Mouse (Mus musculus) c-Kit-positive CD71-negative TER-119-negative erythroid progenitor cells, embryonic 14.5 days (primary cell): Measurements from ENCODE around the gene Pan3.
"Not testable (repeated sequence)": the region's sequence is repeated elsewhere in the genome, so short reads cannot be mapped to it uniquely, and the experiment has no call there.

Experiments used
- DNase-seq: peaks from one replicate; pipeline ENCODE4 v3.0.0-alpha.2; 2013; ENCODE audit warnings: low read depth

The Pan3 gene

DNA sequence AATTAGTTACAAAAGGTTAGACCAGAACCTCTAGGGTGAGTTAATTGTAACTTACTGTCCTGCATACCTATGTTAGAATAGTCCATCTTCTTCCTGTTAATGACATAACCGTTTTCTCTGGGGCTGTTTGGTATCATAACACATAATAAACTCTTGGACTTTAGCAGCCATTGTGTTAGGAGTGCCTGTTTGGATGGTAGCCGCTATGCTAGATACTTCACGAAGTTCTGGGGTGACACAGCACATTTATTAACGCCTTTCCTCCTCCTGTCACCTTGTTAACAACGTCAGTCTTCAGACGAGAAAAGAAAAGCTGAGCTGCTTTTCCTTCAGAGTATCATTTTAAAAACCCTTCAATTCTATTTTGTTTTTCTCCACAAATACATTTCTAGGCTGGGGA is 59.3 kb downstream of the Pan3 start:
- no peak for DNase-seq

DNA sequence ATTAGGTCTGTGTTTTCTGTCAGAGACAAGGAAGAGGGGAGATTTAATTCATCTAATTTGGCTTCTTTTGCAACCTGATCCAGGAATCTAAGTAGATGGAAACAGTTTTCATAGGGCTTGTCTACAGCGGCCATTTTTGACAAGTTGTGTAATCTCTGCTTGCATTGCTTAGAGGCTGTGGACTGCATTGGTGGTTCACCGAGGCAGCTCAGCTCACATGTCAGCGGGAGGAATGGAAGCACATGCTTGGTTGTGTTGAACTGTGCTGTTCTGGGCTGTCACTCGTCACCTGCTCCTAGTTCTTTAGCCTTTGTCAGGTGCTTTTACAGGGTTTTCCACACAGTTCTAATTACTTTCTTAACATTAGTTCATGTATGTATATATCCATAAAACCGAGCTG is 60.9 kb downstream of the Pan3 start:
- no peak for DNase-seq

DNA sequence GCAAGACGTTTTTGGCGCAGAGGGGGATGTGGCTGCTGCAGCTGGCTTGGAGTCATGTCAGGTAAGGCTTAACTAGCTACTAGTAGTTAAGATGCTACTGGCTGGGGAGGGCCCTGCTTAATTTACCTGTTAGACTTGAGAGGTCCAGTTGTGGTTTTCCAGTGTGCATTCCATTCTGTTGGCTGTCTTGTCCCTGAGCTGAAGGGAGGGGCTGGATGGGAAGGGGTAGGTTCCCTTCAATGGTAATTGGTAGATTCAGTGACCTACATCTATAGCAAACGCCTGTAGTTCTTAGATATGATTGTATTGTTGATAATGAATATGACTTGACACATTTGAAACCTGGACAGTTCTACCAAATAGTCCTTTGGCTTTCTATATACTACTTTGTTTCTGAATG is 62.5 kb downstream of the Pan3 start:
- no peak for DNase-seq

DNA sequence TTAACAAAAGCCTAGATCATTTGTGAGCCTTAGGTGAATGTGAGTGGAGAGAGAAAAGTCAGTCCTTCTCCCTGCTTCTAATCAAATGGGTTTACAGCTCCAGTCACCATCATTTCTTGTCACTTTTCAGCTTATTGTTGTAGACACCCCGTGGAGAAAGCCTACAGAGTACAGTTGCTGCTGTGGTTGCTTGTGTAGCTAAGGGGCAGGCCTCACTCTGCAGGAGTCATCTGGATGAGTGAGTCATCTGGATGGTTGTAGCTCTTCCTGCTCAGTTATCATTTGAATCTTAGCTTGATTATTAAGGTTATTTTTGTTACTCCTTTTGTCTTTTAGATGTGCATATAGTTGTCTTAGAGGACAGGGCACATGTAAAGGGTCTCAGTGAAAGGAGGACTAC is 63.2 kb downstream of the Pan3 start:
- DNase-seq = peak; percentile 24

GRCm38 (mm10) chr5:147493685-147494084 is 63.7 kb downstream of the Pan3 start:
- no peak for DNase-seq

DNA sequence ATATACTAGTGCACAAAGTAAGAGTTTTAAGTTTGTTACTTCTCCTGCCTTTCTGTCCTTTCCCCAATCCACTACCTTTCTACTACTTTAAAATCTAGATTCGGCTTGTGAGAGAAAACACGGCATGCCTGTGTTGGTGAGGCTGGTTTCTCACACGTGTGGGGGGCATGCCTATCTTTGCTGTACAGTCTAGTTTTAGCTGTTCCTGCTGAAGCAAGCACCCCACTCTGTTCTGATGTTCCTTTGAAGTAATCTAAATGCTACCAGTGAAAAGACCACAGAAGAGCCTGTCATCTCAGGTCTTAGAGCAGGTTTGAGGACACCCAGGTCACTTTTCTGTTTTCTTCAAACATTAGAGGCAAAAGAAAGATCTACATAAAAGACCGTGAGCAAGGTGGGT is 64.4 kb downstream of the Pan3 start:
- DNase-seq = no peak

DNA sequence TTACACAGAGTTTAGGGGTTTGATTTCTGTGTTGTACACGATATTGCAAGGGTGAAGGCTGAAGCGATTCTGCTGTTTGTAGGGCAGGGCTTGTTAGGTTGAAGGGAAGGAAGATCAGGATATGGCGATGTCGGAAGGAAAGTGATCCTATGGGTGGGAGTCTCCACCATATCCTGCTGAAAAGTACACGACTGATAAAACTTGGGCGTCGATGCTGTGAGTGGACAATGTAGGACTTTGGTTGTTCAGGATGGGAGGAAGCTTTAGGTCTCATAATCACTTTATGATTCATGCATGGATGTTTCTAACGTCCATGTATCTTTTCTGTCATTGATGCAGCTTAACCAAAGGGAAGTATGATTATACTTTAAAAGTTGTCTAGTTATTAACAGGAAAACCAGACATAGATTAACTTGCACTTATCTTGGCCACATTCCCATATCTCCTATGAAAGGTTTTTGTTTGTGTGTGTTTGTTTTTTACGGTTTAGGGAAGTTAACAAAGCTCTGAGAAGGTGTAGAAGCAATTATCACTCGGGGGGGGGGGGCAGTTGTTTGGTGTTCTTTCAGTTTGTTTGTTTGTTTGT is 64.9 kb downstream of the Pan3 start:
- no peak for DNase-seq

DNA sequence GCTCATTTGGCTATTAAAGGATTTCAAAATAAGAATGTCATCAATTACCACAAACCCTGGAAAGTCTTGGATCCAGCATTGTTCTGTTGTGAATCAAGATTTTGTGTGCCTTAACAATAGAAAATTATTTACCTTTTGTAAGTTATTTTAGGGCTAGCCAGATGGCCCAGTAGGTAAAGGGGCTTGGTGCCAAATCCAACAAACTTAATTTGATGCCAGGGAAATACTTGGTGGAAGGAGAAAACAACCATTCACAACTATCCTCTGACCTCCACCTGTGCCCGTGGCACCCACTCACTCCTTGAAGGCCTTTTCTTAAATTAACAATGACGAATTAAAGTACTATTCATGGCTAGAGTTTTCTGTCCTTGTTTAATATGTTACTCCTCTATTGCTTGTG is 66.0 kb downstream of the Pan3 start:
- DNase-seq = no peak

- DNase-seq = no peak
Measured at GRCm38 (mm10) chr5:147496921-147497320, 67.0 kb downstream of the Pan3 start.

- DNase-seq = no peak
Measured at GRCm38 (mm10) chr5:147497714-147498113, 67.8 kb downstream of the Pan3 start.

DNA sequence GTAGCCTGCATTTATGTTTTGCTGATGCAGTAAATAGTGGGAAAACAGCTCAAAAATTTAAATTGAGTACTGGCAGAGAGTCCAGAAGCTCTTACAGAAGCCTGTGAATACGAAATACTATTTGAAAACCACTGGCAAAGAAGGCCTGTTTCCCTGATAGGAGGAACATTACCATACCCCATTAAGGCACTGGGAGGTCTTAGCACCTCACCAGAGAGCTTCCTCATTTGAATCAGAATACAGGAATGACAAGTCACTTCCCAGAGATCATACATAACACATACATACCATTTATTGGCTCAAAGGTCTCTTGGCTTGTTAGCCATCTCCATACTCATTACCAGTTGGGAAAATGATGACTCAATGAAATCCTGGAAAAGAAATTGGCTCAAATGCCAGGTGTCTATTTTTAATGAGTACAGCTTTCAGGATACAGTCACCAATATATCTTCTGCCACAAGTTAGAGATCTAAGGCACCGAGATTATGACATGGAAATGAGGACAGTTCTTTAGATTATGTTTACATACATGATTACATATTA is 71.6 kb downstream of the Pan3 start:
- DNase-seq = no peak

- no peak for DNase-seq
Measured at GRCm38 (mm10) chr5:147502921-147503320, 73.0 kb downstream of the Pan3 start.

GRCm38 (mm10) chr5:147511350-147511749 is 81.4 kb downstream of the Pan3 start:
- DNase-seq = no peak

GRCm38 (mm10) chr5:147527006-147527405 is 97.0 kb downstream of the Pan3 start:
- peak; percentile 12 for DNase-seq

DNA sequence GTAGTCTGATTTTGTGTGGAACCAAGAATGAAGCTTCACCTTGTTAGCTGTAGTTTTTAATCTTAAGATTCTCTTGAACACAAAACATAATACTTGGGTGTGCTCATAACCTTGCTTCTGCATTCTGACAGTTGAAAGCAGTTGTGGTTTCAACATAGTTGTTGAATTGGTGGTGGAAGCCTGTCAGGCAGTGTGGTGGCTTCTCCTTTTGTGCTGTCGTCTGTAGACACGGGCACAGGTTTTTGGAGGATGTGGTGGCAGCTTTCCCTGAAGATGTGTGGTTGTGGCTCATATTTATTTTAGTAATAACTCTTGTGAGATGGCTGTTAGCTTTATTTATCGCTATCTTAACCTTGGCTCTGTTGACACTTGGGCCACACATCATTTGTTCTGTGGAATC is 97.8 kb downstream of the Pan3 start:
- DNase-seq = peak; percentile 26

GRCm38 (mm10) chr5:147532031-147532430 is 102.1 kb downstream of the Pan3 start:
- no peak for DNase-seq

GRCm38 (mm10) chr5:147539409-147539808 is 109.4 kb downstream of the Pan3 start:
- no peak for DNase-seq

DNA sequence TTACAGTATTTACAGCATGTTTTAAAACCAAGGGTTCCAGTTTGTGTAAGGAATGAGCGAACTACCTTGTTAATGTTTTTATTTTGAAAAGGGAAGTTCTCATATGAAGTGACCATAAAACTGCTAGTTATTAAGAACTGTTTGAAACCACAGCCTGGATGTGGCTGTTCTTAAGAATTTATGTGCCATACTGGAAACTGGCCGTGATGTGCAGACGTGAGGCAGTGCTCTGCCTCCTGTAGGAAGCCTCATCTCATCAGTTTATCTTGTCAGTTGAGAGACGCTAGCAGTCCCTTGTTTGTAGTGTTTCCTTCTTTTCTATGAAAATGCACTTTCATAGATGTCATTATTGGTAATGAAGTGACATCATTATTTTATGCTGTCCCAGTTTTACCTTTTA is 109.9 kb downstream of the Pan3 start:
- no peak for DNase-seq

GRCm38 (mm10) chr5:147542291-147542690 is 112.3 kb downstream of the Pan3 start:
- DNase-seq = no peak

- DNase-seq = peak; percentile 18
Measured at GRCm38 (mm10) chr5:147545731-147546241, 115.8 kb downstream of the Pan3 start.

- DNase-seq = no peak
Measured at GRCm38 (mm10) chr5:147549016-147549755, 119.2 kb downstream of the Pan3 start.

GRCm38 (mm10) chr5:147551879-147552627 is 122.1 kb downstream of the Pan3 start:
- DNase-seq = no peak

DNA sequence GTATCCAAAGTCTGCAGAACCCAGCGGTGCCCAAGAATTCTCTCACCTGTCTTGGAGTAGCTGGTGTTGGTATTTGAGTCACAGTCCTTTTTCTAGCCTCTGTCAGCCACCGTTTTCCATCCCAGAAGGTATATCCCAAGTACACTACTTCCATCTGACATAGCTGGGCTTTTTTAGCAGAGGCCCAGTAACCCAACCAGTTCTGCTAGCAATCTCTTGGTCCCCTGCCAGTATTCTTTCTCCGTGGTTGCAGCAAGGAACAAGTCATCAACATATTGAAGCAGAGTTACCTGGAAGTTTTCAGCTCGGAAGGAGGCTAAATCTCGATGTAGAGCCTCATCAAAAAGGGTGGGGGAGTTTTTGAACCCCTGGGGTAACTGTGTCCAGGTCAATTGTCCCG is 127.7 kb downstream of the Pan3 start:
- not testable (repeated sequence) for DNase-seq
